Mouse (Mus musculus) heart, postnatal 0 days (tissue): ENCODE results near the gene Pde4d. TPM values are rescaled to one million over a fixed set of nuclear protein-coding genes. Genes with fewer than 3 reads are reported as not detected.

Experiments used
- ATAC-seq: fragments of 200-750 bp; cut with Nextera tagmentation; 2 replicates; pipeline ENCODE4 v1.8.0; 2017; ENCODE audit warnings: low read depth, moderate number of reproducible peaks, moderate library complexity; ENCODE audit not compliant: insufficient read depth
- DNase-seq: peaks from one replicate; pipeline ENCODE4 v3.0.0-alpha.2; 2016; ENCODE audit warnings: low spot score
- H3K27ac ChIP-seq: fragments of 300-500 bp; sonication (generic); 2 replicates; pipeline ENCODE4 v1.5.1; 2014; ENCODE audit warnings: low read depth, mild to moderate bottlenecking
- H3K27me3 ChIP-seq: fragments of 300-500 bp; sonication (generic); 2 replicates; pipeline ENCODE4 v1.6.1; 2014; ENCODE audit warnings: low read length, mixed read lengths; ENCODE audit not compliant: control insufficient read depth, insufficient read depth
- H3K36me3 ChIP-seq: fragments of 300-500 bp; sonication (generic); replicated peaks from 2 replicates; pipeline ENCODE4 v1.6.1; 2014; ENCODE audit warnings: low read length, mixed read lengths; ENCODE audit not compliant: control insufficient read depth, insufficient read depth
- H3K4me1 ChIP-seq: fragments of 300-500 bp; sonication (generic); 2 replicates; pipeline ENCODE4 v1.6.1; 2014; ENCODE audit warnings: antibody characterized with exemption; ENCODE audit not compliant: control insufficient read depth, insufficient read depth
- H3K4me2 ChIP-seq: fragments of 300-500 bp; sonication (generic); 2 replicates; pipeline ENCODE4 v1.6.1; 2014; ENCODE audit warnings: low read depth, mild to moderate bottlenecking, low read length, moderate library complexity
- H3K4me3 ChIP-seq: fragments of 300-500 bp; sonication (generic); 2 replicates; pipeline ENCODE4 v1.5.1; 2014; ENCODE audit warnings: low read depth, low read length
- H3K9ac ChIP-seq: fragments of 300-500 bp; sonication (generic); replicated peaks from 2 replicates; pipeline ENCODE4 v1.6.1; 2014; ENCODE audit warnings: low read depth, low read length, mixed read lengths
- H3K9me3 ChIP-seq: fragments of 300-500 bp; sonication (generic); replicated peaks from 2 replicates; pipeline ENCODE4 v1.6.1; 2016; ENCODE audit warnings: low read length; ENCODE audit not compliant: control insufficient read depth
- CTCF ChIP-seq: IDR thresholded peaks from 2 replicates; pipeline ENCODE4 v1.5.1; 2016; ENCODE audit warnings: antibody characterized with exemption, control low read depth, low read depth
- EP300 ChIP-seq: IDR thresholded peaks from 2 replicates; pipeline ENCODE4 v1.6.1; 2016; ENCODE audit warnings: antibody characterized with exemption, low read depth
- WGBS: fragments of 180-500 bp; shearing (Covaris S2); extraction: QIAGEN DNeasy Blood & Tissue Kit; methylation state at CpG from one replicate; pipeline ENCODE4 v1.1.7; 2014; 5-methylcytosine and 5-hydroxymethylcytosine counted together
- polyA plus RNA-seq: library from polyadenylated mRNA; unstranded; fragments of >200 nt; fragmentation: Nextera tagmentation; extraction: Ambion mirVana; gene quantifications from 2 replicates; pipeline ENCODE4 v1.2.1, GENCODE M21; 2015
- total RNA-seq: library from RNA; depleted of rRNA; stranded (reverse); fragments of >200 nt; gene quantifications from 2 replicates; pipeline ENCODE4 v1.2.3, GENCODE M21; 2014; ENCODE audit warnings: low replicate concordance

Gene Pde4d
- total and polyA plus RNA-seq, 2 experiments from 2014 or later, result 21.9 to 58.0 TPM

DNA sequence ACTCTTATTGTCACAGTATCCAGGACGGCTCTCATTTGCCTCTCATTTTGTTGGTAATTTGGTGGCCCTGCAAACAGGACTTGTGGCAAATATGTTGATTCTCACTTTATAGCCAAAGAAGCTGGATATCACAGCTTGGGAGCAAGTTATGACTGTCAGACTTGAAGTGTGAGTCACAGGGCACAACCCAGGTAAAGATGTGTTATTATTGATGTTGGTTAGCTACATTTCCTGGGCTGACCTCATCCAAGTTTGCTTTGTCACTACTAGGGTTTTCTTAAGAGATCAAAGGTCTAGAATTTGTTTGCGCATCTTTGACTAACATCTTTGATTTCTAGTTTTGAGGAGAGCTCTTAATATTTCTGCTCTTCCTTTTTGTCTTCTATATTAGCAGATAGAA lies 1393.2 kb downstream of the Pde4d start:
- no peak overlapping the region for H3K4me3 ChIP-seq
- H3K4me2 ChIP-seq, result no peak overlapping the region
- ATAC-seq (no peak), DNase-seq (no peak)
- no peaks in the 10 kb centered on the region for H3K36me3 ChIP-seq
- 94% methylated on average over 2 of the region's 2 CpGs for WGBS
- no peaks in the 10 kb centered on the region for H3K27me3 ChIP-seq
- no peak overlapping the region for H3K9ac ChIP-seq
- H3K27ac ChIP-seq, result no peak overlapping the region
- no peaks in the 10 kb centered on the region for H3K9me3 ChIP-seq
- no peaks in the 10 kb centered on the region for H3K4me1 ChIP-seq
- no peak for TF ChIP-seq EP300
- TF ChIP-seq CTCF, result no peak

GRCm38 (mm10) chr13:109844828-109845227 lies 1395.1 kb downstream of the Pde4d start:
- TF ChIP-seq CTCF, result no peak
- no peak for TF ChIP-seq EP300
- 84% methylated on average over 6 of the region's 6 CpGs for WGBS
- no peak for ATAC-seq
- Histone ChIP-seq H3K4me1 (no peaks in the 10 kb centered on the region), H3K9ac (no peak overlapping the region), H3K4me3 (no peak overlapping the region), H3K36me3 (no peaks in the 10 kb centered on the region), H3K27me3 (no peaks in the 10 kb centered on the region), H3K4me2 (no peak overlapping the region), H3K9me3 (no peaks in the 10 kb centered on the region), H3K27ac (no peak overlapping the region)
- DNase-seq, result no peak

GRCm38 (mm10) chr13:109863826-109864225 lies 1414.1 kb downstream of the Pde4d start:
- Histone ChIP-seq H3K36me3 (no peaks in the 10 kb centered on the region), H3K9ac (no peak overlapping the region), H3K9me3 (no peaks in the 10 kb centered on the region), H3K4me2 (no peak overlapping the region), H3K27ac (no peak overlapping the region), H3K4me3 (no peak overlapping the region), H3K4me1 (no peaks in the 10 kb centered on the region), H3K27me3 (no peaks in the 10 kb centered on the region)
- ATAC-seq (no peak), DNase-seq (no peak)
- WGBS, result 62% methylated on average over 1 of the region's 1 CpGs
- no peak for TF ChIP-seq CTCF
- no peak for TF ChIP-seq EP300

DNA sequence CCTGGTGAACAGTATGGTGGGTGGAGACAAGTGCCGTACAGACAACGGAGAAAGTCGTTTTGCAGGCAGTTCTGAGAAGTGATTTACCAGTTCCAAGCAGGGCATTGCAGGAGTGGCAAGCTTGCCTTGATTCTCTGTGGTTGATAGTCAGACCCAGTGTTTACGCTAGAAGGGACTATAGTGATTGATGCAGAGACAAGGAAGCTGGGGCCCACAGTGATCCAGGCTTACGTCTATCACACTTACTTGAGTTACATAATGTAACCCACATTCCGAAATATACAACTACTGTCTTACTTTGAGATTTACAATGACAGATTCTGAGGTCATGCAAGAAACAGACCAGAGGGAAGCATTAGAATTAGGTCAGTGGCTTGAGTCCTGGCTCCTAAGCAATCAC lies 1414.6 kb downstream of the Pde4d start:
- TF ChIP-seq CTCF (no peak), EP300 (no peak)
- no peaks in the 10 kb centered on the region for H3K9me3 ChIP-seq
- H3K4me3 ChIP-seq, result no peak overlapping the region
- no peaks in the 10 kb centered on the region for H3K27me3 ChIP-seq
- no peak for ATAC-seq
- H3K36me3 ChIP-seq, result no peaks in the 10 kb centered on the region
- DNase-seq, result no peak
- H3K4me1 ChIP-seq, result no peaks in the 10 kb centered on the region
- WGBS, result 84% methylated on average over 6 of the region's 6 CpGs
- H3K9ac ChIP-seq, result no peak overlapping the region
- H3K4me2 ChIP-seq, result no peak overlapping the region
- no peak overlapping the region for H3K27ac ChIP-seq

DNA sequence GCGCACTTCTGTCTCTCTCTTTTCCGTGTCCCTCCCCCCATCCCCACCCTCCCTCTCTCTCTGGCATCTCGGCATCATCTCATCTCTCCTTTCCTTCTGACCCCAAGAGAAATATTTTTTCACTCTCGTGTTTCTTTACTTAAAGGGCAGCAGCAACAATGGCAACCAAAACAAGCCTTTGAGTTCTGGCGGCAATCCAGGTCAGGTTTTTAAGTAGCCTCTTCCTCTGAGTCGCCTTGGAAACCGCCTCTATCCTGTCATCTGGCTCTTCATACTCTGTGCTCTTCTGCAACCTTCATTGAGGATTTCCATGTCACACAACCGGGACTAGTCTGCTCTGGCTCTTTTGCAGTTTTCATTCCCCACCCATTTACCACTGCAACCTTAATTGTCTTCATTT lies 1430.6 kb downstream of the Pde4d start:
- no peak for DNase-seq
- Histone ChIP-seq H3K4me3 (no peak overlapping the region), H3K9ac (no peak overlapping the region), H3K36me3 (no peaks in the 10 kb centered on the region), H3K4me2 (no peak overlapping the region), H3K4me1 (no peaks in the 10 kb centered on the region), H3K9me3 (no peaks in the 10 kb centered on the region), H3K27me3 (no peaks in the 10 kb centered on the region), H3K27ac (no peak overlapping the region)
- ATAC-seq, result no peak
- no peak for TF ChIP-seq CTCF
- TF ChIP-seq EP300, result no peak
- WGBS, result 66% methylated on average over 8 of the region's 8 CpGs

GRCm38 (mm10) chr13:109881161-109881857 lies 1431.6 kb downstream of the Pde4d start:
- TF ChIP-seq CTCF (no peak), EP300 (no peak)
- ATAC-seq (no peak), DNase-seq (no peak)
- no peaks in the 10 kb centered on the region for H3K4me1 ChIP-seq
- no peak overlapping the region for H3K4me3 ChIP-seq
- H3K27ac ChIP-seq, result no peak overlapping the region
- WGBS, result 73% methylated on average over 11 of the region's 11 CpGs
- H3K9ac ChIP-seq, result no peak overlapping the region
- H3K4me2 ChIP-seq, result no peak overlapping the region
- H3K36me3 ChIP-seq, result no peaks in the 10 kb centered on the region
- no peaks in the 10 kb centered on the region for H3K27me3 ChIP-seq
- no peaks in the 10 kb centered on the region for H3K9me3 ChIP-seq
